22 mouse cellular contexts compared by ENCODE assay signal in the genomic region with DNA sequence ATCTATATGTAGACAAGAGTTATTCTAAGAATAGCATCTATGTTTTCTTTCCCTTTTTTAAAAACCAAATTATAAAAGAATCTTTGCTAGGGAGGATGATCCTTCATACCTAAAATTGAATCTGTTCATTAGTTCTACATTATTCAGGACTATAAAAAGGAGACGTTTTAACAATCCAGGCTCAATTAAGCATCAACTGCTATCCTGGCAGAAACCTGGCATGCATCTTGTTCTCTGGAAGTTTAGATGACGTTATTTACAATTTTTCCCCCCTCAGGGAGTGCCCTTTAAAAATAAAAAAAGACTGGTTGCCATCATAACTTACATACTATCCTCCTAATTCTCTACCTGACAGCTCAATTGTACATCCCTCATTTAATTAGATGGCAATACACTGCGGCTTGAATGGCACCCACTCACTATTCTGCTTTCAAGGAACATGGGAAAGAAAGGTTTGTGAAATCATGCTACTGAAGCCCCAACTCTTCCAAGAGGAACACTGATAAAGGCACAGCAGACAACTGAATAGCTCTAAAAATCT.
A peak's percentile ranks its signal among the peaks of the same experiment; 100 is the strongest.
DNase-seq lines count a peak whose midpoint lies in the region; ATAC-seq and TF ChIP-seq lines count a peak whose summit lies in the region.
"Had no signal": no experiment of that assay in that cellular context is flagged by ENCODE, and none has a peak within 500 bp of the region (broad histone marks: within the 10 kb centered on the region; RNA-seq: fewer than 3 reads in every experiment).

No protein-coding gene starts in this region.

- H3K4me1 ChIP-seq in forebrain, embryonic 13.5 days: peaks cover 10% of the 10 kb centered on the region
- no peaks in the 10 kb centered on the region for H3K4me1 ChIP-seq in forebrain, embryonic 11.5 days (replicated peaks; ENCODE audit: control insufficient read depth, insufficient read depth, low read length)
- H3K4me1 ChIP-seq in forebrain, embryonic 15.5 days: peaks cover 6% of the 10 kb centered on the region; the same call in 1 of the 2 replicates
- H3K4me1 ChIP-seq in forebrain, embryonic 12.5 days: peaks cover 3% of the 10 kb centered on the region; the same call in 1 of the 2 replicates
- H3K4me1 ChIP-seq in forebrain, postnatal 0 days (ENCODE audit: insufficient read depth): no peaks in the 10 kb centered on the region
- H3K4me1 ChIP-seq in intestine, embryonic 16.5 days (ENCODE audit: control insufficient read depth, insufficient read depth, low read length): no peaks in the 10 kb centered on the region
- H3K4me1 ChIP-seq: embryonic facial prominence, embryonic 10.5 days; embryonic facial prominence, embryonic 12.5 days had no signal

- no peaks in the 10 kb centered on the region for H3K9me3 ChIP-seq in forebrain, embryonic 13.5 days (replicated peaks)
- H3K9me3 ChIP-seq in forebrain, embryonic 11.5 days (ENCODE audit: control insufficient read depth, low read length): no peaks in the 10 kb centered on the region
- no peaks in the 10 kb centered on the region for H3K9me3 ChIP-seq in forebrain, embryonic 15.5 days
- no peaks in the 10 kb centered on the region for H3K9me3 ChIP-seq in forebrain, embryonic 12.5 days
- no peaks in the 10 kb centered on the region for H3K9me3 ChIP-seq in forebrain, postnatal 0 days (ENCODE audit: low read length)
- H3K9me3 ChIP-seq in intestine, embryonic 16.5 days (ENCODE audit: control insufficient read depth, low read length): no peaks in the 10 kb centered on the region
- H3K9me3 ChIP-seq: embryonic facial prominence, embryonic 10.5 days; embryonic facial prominence, embryonic 12.5 days; G1E had no signal

- peak; percentile 75 for ATAC-seq in forebrain, embryonic 13.5 days
- ATAC-seq in forebrain, embryonic 11.5 days (replicated peaks; ENCODE audit: low FRiP score): no peak
- ATAC-seq in forebrain, embryonic 15.5 days (replicated peaks): peak; percentile 61; the same call in 1 of the 2 replicates
- no peak for ATAC-seq in forebrain, embryonic 12.5 days (ENCODE audit: low FRiP score)
- peak; percentile 59; the same call in 1 of the 2 replicates for ATAC-seq in forebrain, postnatal 0 days
- ATAC-seq in intestine, embryonic 16.5 days: no peak
- ATAC-seq: CD4-positive, CD25-positive, alpha-beta regulatory T cell, adult 4 months; Patski had no signal

- H3K4me3 ChIP-seq in forebrain, embryonic 13.5 days: no peak overlapping the region
- no peak overlapping the region for H3K4me3 ChIP-seq in forebrain, embryonic 11.5 days (ENCODE audit: low read depth, low read length)
- H3K4me3 ChIP-seq in forebrain, embryonic 15.5 days: no peak overlapping the region
- no peak overlapping the region for H3K4me3 ChIP-seq in forebrain, embryonic 12.5 days (replicated peaks)
- no peak overlapping the region for H3K4me3 ChIP-seq in forebrain, postnatal 0 days (ENCODE audit: low read depth, low read length)
- no peak overlapping the region for H3K4me3 ChIP-seq in intestine, embryonic 16.5 days (ENCODE audit: low read length)
- H3K4me3 ChIP-seq: embryonic facial prominence, embryonic 10.5 days; embryonic facial prominence, embryonic 12.5 days had no signal

- H3K27me3 ChIP-seq in forebrain, embryonic 13.5 days: no peaks in the 10 kb centered on the region
- no peaks in the 10 kb centered on the region for H3K27me3 ChIP-seq in forebrain, embryonic 11.5 days (ENCODE audit: control insufficient read depth, insufficient read depth, low read length)
- H3K27me3 ChIP-seq in forebrain, embryonic 15.5 days: no peaks in the 10 kb centered on the region
- H3K27me3 ChIP-seq in forebrain, embryonic 12.5 days: no peaks in the 10 kb centered on the region
- no peaks in the 10 kb centered on the region for H3K27me3 ChIP-seq in forebrain, postnatal 0 days (ENCODE audit: insufficient read depth, low read length)
- no peaks in the 10 kb centered on the region for H3K27me3 ChIP-seq in intestine, embryonic 16.5 days (replicated peaks; ENCODE audit: control insufficient read depth, insufficient read depth, low read length)
- H3K27me3 ChIP-seq: CH12.LX; embryonic facial prominence, embryonic 12.5 days had no signal

- TF ChIP-seq CTCF in brain, embryonic 14.5 days (IDR thresholded peaks at IDR 0.05; ENCODE audit: borderline replicate concordance, extremely low read depth, insufficient read depth, insufficient read length): no peak
- TF ChIP-seq CTCF in forebrain, postnatal 0 days (IDR thresholded peaks at IDR 0.05; ENCODE audit: low read depth): no peak

- H3K9ac ChIP-seq in forebrain, embryonic 13.5 days: no peak overlapping the region
- H3K9ac ChIP-seq in forebrain, embryonic 11.5 days (ENCODE audit: low read length): no peak overlapping the region
- no peak overlapping the region for H3K9ac ChIP-seq in forebrain, embryonic 15.5 days (replicated peaks)
- no peak overlapping the region for H3K9ac ChIP-seq in forebrain, embryonic 12.5 days
- H3K9ac ChIP-seq in forebrain, postnatal 0 days: no peak overlapping the region
- no peak overlapping the region for H3K9ac ChIP-seq in intestine, embryonic 16.5 days (ENCODE audit: low read depth, low read length)
- H3K9ac ChIP-seq: embryonic facial prominence, embryonic 12.5 days had no signal

- no peak for TF ChIP-seq POLR2A in brain, embryonic 14.5 days (IDR thresholded peaks at IDR 0.05; ENCODE audit: borderline replicate concordance, extremely low read depth, insufficient read depth, insufficient read length, poor library complexity, severe bottlenecking)

- no peak overlapping the region for H3K4me2 ChIP-seq in forebrain, embryonic 13.5 days
- H3K4me2 ChIP-seq in forebrain, embryonic 11.5 days (ENCODE audit: low read depth, low read length, severe bottlenecking): no peak overlapping the region
- H3K4me2 ChIP-seq in forebrain, embryonic 15.5 days (replicated peaks): no peak overlapping the region
- H3K4me2 ChIP-seq in forebrain, embryonic 12.5 days: no peak overlapping the region
- no peak overlapping the region for H3K4me2 ChIP-seq in forebrain, postnatal 0 days (ENCODE audit: low read depth)
- no peak overlapping the region for H3K4me2 ChIP-seq in intestine, embryonic 16.5 days (ENCODE audit: low read depth, low read length)
- H3K4me2 ChIP-seq: embryonic facial prominence, embryonic 12.5 days had no signal

- H3K36me3 ChIP-seq in forebrain, embryonic 13.5 days (ENCODE audit: poor library complexity, severe bottlenecking): no peaks in the 10 kb centered on the region
- H3K36me3 ChIP-seq in forebrain, embryonic 11.5 days (ENCODE audit: control insufficient read depth, insufficient read depth, low read length): no peaks in the 10 kb centered on the region
- H3K36me3 ChIP-seq in forebrain, embryonic 15.5 days: no peaks in the 10 kb centered on the region
- no peaks in the 10 kb centered on the region for H3K36me3 ChIP-seq in forebrain, embryonic 12.5 days (replicated peaks)
- H3K36me3 ChIP-seq in forebrain, postnatal 0 days (ENCODE audit: insufficient read depth): no peaks in the 10 kb centered on the region
- H3K36me3 ChIP-seq in intestine, embryonic 16.5 days (ENCODE audit: control insufficient read depth, insufficient read depth, low read length): no peaks in the 10 kb centered on the region
- H3K36me3 ChIP-seq: embryonic facial prominence, embryonic 10.5 days; embryonic facial prominence, embryonic 12.5 days; G1E had no signal

- DNase-seq in forebrain, embryonic 11.5 days (ENCODE audit: low spot score): no peak
- DNase-seq in brain, embryonic 14.5 days (ENCODE audit: low read depth): peak; percentile 54
- DNase-seq in forebrain, postnatal 0 days: peak; percentile 14
- DNase-seq: adrenal gland, adult 2 months; adrenal gland, postnatal 10 days; adrenal gland, postnatal 25 days; B cell, adult 2 months; cerebellum, adult 11-12 months; cerebellum, adult 2 months; cerebellum, adult 9-10 months; cerebellum, postnatal 10 days; cerebellum, postnatal 25 days had no signal

- no peak overlapping the region for H3K27ac ChIP-seq in forebrain, embryonic 13.5 days
- no peak overlapping the region for H3K27ac ChIP-seq in forebrain, embryonic 11.5 days (ENCODE audit: low read depth, low read length)
- peak overlapping the region; percentile 41; the same call in 1 of the 2 replicates for H3K27ac ChIP-seq in forebrain, embryonic 15.5 days (replicated peaks)
- H3K27ac ChIP-seq in forebrain, embryonic 12.5 days: no peak overlapping the region
- no peak overlapping the region for H3K27ac ChIP-seq in forebrain, postnatal 0 days (ENCODE audit: low read depth, low read length)
- no peak overlapping the region for H3K27ac ChIP-seq in intestine, embryonic 16.5 days (ENCODE audit: low read length)
- H3K27ac ChIP-seq: embryonic facial prominence, embryonic 10.5 days; embryonic facial prominence, embryonic 12.5 days had no signal

- WGBS in forebrain, embryonic 13.5 days: 47% methylated on average over 3 of the region's 3 CpGs
- 73% methylated on average over 3 of the region's 3 CpGs for WGBS in forebrain, embryonic 11.5 days
- 24% methylated on average over 3 of the region's 3 CpGs for WGBS in forebrain, embryonic 15.5 days
- 57% methylated on average over 3 of the region's 3 CpGs for WGBS in forebrain, embryonic 12.5 days
- 32% methylated on average over 3 of the region's 3 CpGs for WGBS in forebrain, postnatal 0 days
- WGBS in intestine, embryonic 16.5 days: 73% methylated on average over 3 of the region's 3 CpGs

Comparison
In these comparisons a context has a peak if more than half of its experiments do, and no peak if none do; other contexts are left out.
1. ATAC-seq: peak in forebrain, embryonic 13.5 days (single experiment), forebrain, embryonic 15.5 days (single experiment) and forebrain, postnatal 0 days (single experiment); none in forebrain, embryonic 11.5 days (single experiment), forebrain, embryonic 12.5 days (single experiment) and intestine, embryonic 16.5 days (single experiment).